Mouse (Mus musculus) lung, adult 2 months (tissue): ENCODE results near the gene Rnf208. TPM values are rescaled to one million over a fixed set of nuclear protein-coding genes. Genes with fewer than 3 reads are reported as not detected.

Experiments used
- DNase-seq: peaks from one replicate; pipeline ENCODE4 v3.0.0; 2022
- H3K4me1 ChIP-seq: fragments of 200-500 bp; 2 replicates; pipeline ENCODE4 v1.6.1; 2011; ENCODE audit warnings: low read length; ENCODE audit not compliant: control insufficient read depth, insufficient read depth
- H3K4me3 ChIP-seq: fragments of 200-500 bp; replicated peaks from 2 replicates; pipeline ENCODE3; 2011; ENCODE audit warnings: low read depth, mild to moderate bottlenecking, control low read depth, low read length; ENCODE audit errors: extremely low read depth
- CTCF ChIP-seq: fragments of 200-500 bp; IDR thresholded peaks from 2 replicates; pipeline ENCODE4 v1.5.1; 2011; ENCODE audit warnings: mild to moderate bottlenecking, low read length, control low read depth; ENCODE audit not compliant: insufficient read depth
- POLR2A ChIP-seq: fragments of 200-500 bp; IDR thresholded peaks from 2 replicates; pipeline ENCODE4 v1.6.1; 2011; ENCODE audit warnings: low read depth, mild to moderate bottlenecking, control low read depth, low read length, borderline replicate concordance; ENCODE audit errors: extremely low read depth
- WGBS: fragments of 180-500 bp; shearing (Covaris S2); methylation state at CpG from one replicate; pipeline ENCODE4 v1.1.7; 2018; 5-methylcytosine and 5-hydroxymethylcytosine counted together
- polyA plus RNA-seq: library from polyadenylated mRNA; depleted of rRNA; stranded (reverse); fragments of >200 nt; gene quantifications from 2 replicates; pipeline ENCODE4 v1.2.3, GENCODE M21; 2012

Gene Rnf208
- polyA plus RNA-seq, 1 experiment = 28.6 TPM

- WGBS = 84% methylated on average over 5 of the region's 5 CpGs
- DNase-seq = no peak
- Histone ChIP-seq H3K4me1 (peaks cover 12% of the 10 kb centered on the region), H3K4me3 (no peak overlapping the region)
- no peak for TF ChIP-seq CTCF
- TF ChIP-seq POLR2A = no peak
Measured at GRCm38 (mm10) chr2:25229582-25229981, 12.5 kb upstream of the Rnf208 start.

- TF ChIP-seq POLR2A = no peak
- no peak for TF ChIP-seq CTCF
- no peak for DNase-seq
- WGBS = 84% methylated on average over 7 of the region's 7 CpGs
- Histone ChIP-seq H3K4me1 (peaks cover 10% of the 10 kb centered on the region), H3K4me3 (no peak overlapping the region)
Measured at GRCm38 (mm10) chr2:25230581-25230980, 11.5 kb upstream of the Rnf208 start.

GRCm38 (mm10) chr2:25231038-25231437 lies 11.0 kb upstream of the Rnf208 start:
- TF ChIP-seq CTCF = no peak
- no peak for TF ChIP-seq POLR2A
- peaks cover 10% of the 10 kb centered on the region for H3K4me1 ChIP-seq
- WGBS = 64% methylated on average over 12 of the region's 12 CpGs
- H3K4me3 ChIP-seq = no peak overlapping the region
- DNase-seq = no peak

- DNase-seq = no peak
- WGBS = 56% methylated on average over 4 of the region's 4 CpGs
- Histone ChIP-seq H3K4me1 (peaks cover 6% of the 10 kb centered on the region; the same call in 1 of the 2 replicates), H3K4me3 (no peak overlapping the region)
- no peak for TF ChIP-seq CTCF
- no peak for TF ChIP-seq POLR2A
Measured at GRCm38 (mm10) chr2:25233421-25233820, 8.6 kb upstream of the Rnf208 start.

- DNase-seq = no peak
- 70% methylated on average over 3 of the region's 3 CpGs for WGBS
Measured at GRCm38 (mm10) chr2:25234050-25234449, 8.0 kb upstream of the Rnf208 start, which contains the start of gene Slc34a3. Gene Slc34a3 (minus strand): TSS chr2:25234364.

GRCm38 (mm10) chr2:25234551-25235220 lies 7.4 kb upstream of the Rnf208 start:
- no peak overlapping the region for H3K4me3 ChIP-seq
- H3K4me1 ChIP-seq = 0 out of 2 replicates have a peak, but pooled peaks cover 2% of the 10 kb centered on the region
- DNase-seq = no peak
- 55% methylated on average over 5 of the region's 5 CpGs for WGBS
- TF ChIP-seq POLR2A = no peak
- TF ChIP-seq CTCF = no peak

More at GRCm38 (mm10) chr2:25234050-25234449, 8.0 kb upstream of the Rnf208 start, which contains the start of gene Slc34a3:
- H3K4me1 ChIP-seq = peaks cover 2% of the 10 kb centered on the region; the same call in 1 of the 2 replicates
- no peak within 1 kb of the TSS for H3K4me3 ChIP-seq
- TF ChIP-seq POLR2A = no peak
- no peak for TF ChIP-seq CTCF

- no peak for TF ChIP-seq CTCF
- no peak for TF ChIP-seq POLR2A
- H3K4me1 ChIP-seq = peaks cover 5% of the 10 kb centered on the region
- WGBS = 30% methylated on average over 8 of the region's 8 CpGs
- no peak for DNase-seq
- H3K4me3 ChIP-seq = no peak within 1 kb of the TSS
Measured at GRCm38 (mm10) chr2:25236614-25237013, 5.4 kb upstream of the Rnf208 start, which contains the start of gene Rnf224. Gene Rnf224 (minus strand): TSS chr2:25236787.

GRCm38 (mm10) chr2:25237522-25237921 lies 4.5 kb upstream of the Rnf208 start:
- 44% methylated on average over 4 of the region's 4 CpGs for WGBS
- Histone ChIP-seq H3K4me1 (peaks cover 6% of the 10 kb centered on the region), H3K4me3 (no peak overlapping the region)
- DNase-seq = peak; percentile 64
- TF ChIP-seq CTCF = no peak
- no peak for TF ChIP-seq POLR2A

GRCm38 (mm10) chr2:25238106-25238505 lies 3.9 kb upstream of the Rnf208 start:
- H3K4me3 ChIP-seq = no peak overlapping the region
- H3K4me1 ChIP-seq = peaks cover 6% of the 10 kb centered on the region
- TF ChIP-seq CTCF (no peak), POLR2A (no peak)
- DNase-seq = no peak

- TF ChIP-seq POLR2A = no peak
- no peak for TF ChIP-seq CTCF
- WGBS = 75% methylated on average over 3 of the region's 3 CpGs
- Histone ChIP-seq H3K4me1 (peaks cover 6% of the 10 kb centered on the region), H3K4me3 (no peak overlapping the region)
- no peak for DNase-seq
Measured at GRCm38 (mm10) chr2:25239766-25240165, 2.3 kb upstream of the Rnf208 start.
